Mouse (Mus musculus): ENCODE results near the gene Sh2b2. TPM values are rescaled to one million over a fixed set of nuclear protein-coding genes. Genes with fewer than 3 reads are reported as not detected.
A peak's percentile ranks its signal among the peaks of the same experiment; 100 is the strongest.

The Sh2b2 gene
- polyA plus RNA-seq, 1 experiment from 2014 or later: 10.8 TPM

DNA sequence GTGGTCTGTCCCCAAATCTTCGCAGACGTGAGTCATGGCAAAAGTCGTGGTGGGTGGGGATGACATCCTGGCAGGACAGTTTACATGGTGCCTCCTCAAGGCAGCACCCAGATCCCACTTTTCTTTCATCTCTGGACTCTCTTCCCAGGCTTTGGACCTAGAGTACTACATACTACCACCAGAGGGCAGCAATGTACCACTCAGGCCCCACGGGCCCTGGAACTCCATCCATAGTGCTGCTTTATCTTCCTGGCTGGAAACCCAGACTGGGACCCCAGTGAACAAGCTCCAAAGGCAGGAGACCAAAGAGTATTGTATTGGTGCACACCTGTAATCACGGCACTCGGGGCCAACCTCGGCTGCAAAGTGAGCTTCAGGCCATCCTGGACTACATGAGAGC lies 44.5 kb downstream of the Sh2b2 start:
- no peaks in the 10 kb centered on the region for H3K27me3 ChIP-seq
- peaks cover 4% of the 10 kb centered on the region for H3K36me3 ChIP-seq
- H3K27ac ChIP-seq: no peak overlapping the region
- H3K4me2 ChIP-seq (replicated peaks): no peak overlapping the region
- H3K4me3 ChIP-seq: no peak overlapping the region
- H3K9me3 ChIP-seq: no peaks in the 10 kb centered on the region
- H3K9ac ChIP-seq: no peak overlapping the region
- WGBS: 30% methylated on average over 7 of the region's 7 CpGs
- H3K4me1 ChIP-seq: peaks cover 15% of the 10 kb centered on the region
- 0 out of 2 replicates have a peak, but pooled peaks have one; percentile 40 for ATAC-seq (ENCODE audit: low FRiP score, low read depth)

- Histone ChIP-seq H3K27me3 (no peaks in the 10 kb centered on the region), H3K4me1 (peaks cover 15% of the 10 kb centered on the region), H3K4me2 (replicated peaks) (peak overlapping the region; percentile 95), H3K36me3 (peaks cover 27% of the 10 kb centered on the region), H3K9ac (peak overlapping the region; percentile 93), H3K9me3 (no peaks in the 10 kb centered on the region), H3K27ac (no peak overlapping the region), H3K4me3 (peak overlapping the region; percentile 99)
- 33% methylated on average over 11 of the region's 11 CpGs for WGBS
- no peak for ATAC-seq (ENCODE audit: low FRiP score, low read depth)
Measured at GRCm38 (mm10) chr5:136199526-136199925, 46.8 kb downstream of the Sh2b2 start.

DNA sequence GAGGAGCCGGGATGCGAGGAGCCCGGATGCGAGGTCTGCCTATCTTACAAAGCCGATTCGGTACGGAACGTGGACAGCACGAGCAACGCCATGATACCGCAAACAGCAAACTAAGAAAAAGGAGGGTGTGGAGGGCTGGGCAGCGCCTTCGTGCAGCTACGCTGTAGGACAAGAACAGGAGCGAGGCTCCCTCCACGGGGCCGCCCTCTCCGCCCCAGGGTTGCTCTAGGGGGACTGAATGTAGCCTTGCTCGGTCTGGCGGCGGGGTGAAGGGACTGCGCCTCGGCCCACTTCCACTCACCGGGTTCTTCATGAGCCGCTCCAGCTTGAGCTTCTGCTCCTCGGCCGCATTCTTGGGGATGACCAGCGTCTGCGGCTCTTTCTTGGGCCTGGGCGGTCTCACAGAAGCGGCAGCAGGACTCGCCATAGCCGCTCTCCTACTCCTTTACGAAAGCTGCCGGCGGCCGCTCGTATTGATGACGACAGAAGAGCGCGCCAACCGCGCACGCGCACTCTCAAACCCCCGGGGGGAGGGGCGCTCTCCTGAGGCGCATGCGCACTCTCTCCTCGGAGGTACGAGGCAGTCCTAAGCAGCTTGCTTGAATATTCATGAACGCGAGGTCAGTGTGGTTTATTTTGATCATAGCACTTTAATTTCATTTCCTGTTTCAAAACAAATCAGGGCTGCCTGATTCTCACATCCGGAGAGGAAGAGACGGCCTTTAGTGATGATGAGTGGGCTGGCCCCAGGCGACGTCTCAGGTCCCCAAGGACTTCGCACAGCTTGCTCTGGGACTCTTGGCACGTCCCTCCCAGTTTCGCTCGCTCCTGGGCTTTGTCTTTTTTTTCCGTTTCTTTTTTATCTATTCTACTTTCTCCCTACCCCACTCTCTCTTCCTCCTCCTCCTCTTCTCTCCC lies 47.6 kb downstream of the Sh2b2 start, which contains the start of gene Prkrip1:
Gene Prkrip1, minus strand, starts transcription at position 490 of the 918 bp plus-strand sequence.
- ATAC-seq (ENCODE audit: low FRiP score, low read depth): peak; percentile 88
- Histone ChIP-seq H3K27ac (0 out of 2 replicates have a peak within 1 kb of the TSS, but pooled peaks have one; percentile 15), H3K9me3 (no peaks in the 10 kb centered on the region), H3K4me1 (peaks cover 15% of the 10 kb centered on the region), H3K4me3 (peak within 1 kb of the TSS; percentile 99), H3K27me3 (no peaks in the 10 kb centered on the region), H3K9ac (peak within 1 kb of the TSS; percentile 93), H3K4me2 (replicated peaks) (peak within 1 kb of the TSS; percentile 95), H3K36me3 (peaks cover 35% of the 10 kb centered on the region)
- under 1% methylated on average over 62 of the region's 62 CpGs for WGBS

DNA sequence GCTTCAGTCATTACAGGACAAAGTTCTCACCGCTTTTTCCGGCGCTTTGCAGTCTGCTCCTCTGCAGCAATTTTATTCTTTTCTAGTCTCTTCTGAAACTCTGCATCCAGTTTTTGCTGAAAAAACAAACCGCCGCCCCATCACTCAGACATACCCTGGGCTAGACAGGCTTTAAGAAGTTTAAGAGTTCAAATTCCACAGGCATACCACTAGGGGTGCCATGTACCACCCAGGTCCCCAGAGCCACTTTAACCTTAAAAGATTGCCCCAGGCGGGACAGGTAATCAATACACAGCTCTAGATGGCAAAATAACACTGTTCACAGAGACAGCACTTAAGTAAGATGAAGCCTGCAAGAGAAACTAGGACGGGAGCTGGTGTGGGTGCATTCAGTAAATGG lies 54.5 kb downstream of the Sh2b2 start:
- no peak overlapping the region for H3K9ac ChIP-seq
- H3K4me3 ChIP-seq: no peak overlapping the region
- H3K27ac ChIP-seq: no peak overlapping the region
- no peaks in the 10 kb centered on the region for H3K27me3 ChIP-seq
- no peaks in the 10 kb centered on the region for H3K4me1 ChIP-seq
- ATAC-seq (ENCODE audit: low FRiP score, low read depth): no peak
- no peak overlapping the region for H3K4me2 ChIP-seq (replicated peaks)
- H3K9me3 ChIP-seq: no peaks in the 10 kb centered on the region
- peaks cover 95% of the 10 kb centered on the region for H3K36me3 ChIP-seq
- WGBS: 85% methylated on average over 7 of the region's 7 CpGs

GRCm38 (mm10) chr5:136186723-136187122 lies 59.6 kb downstream of the Sh2b2 start:
- Histone ChIP-seq H3K4me3 (no peak overlapping the region), H3K4me2 (replicated peaks) (no peak overlapping the region), H3K27ac (no peak overlapping the region), H3K9me3 (no peaks in the 10 kb centered on the region), H3K9ac (no peak overlapping the region), H3K4me1 (no peaks in the 10 kb centered on the region), H3K36me3 (peaks cover 89% of the 10 kb centered on the region), H3K27me3 (no peaks in the 10 kb centered on the region)
- no peak for ATAC-seq (ENCODE audit: low FRiP score, low read depth)
- 42% methylated on average over 4 of the region's 4 CpGs for WGBS

- H3K4me1 ChIP-seq: no peaks in the 10 kb centered on the region
- no peaks in the 10 kb centered on the region for H3K9me3 ChIP-seq
- H3K4me2 ChIP-seq (replicated peaks): no peak overlapping the region
- no peak overlapping the region for H3K4me3 ChIP-seq
- no peak overlapping the region for H3K27ac ChIP-seq
- H3K9ac ChIP-seq: no peak overlapping the region
- 90% methylated on average over 7 of the region's 7 CpGs for WGBS
- H3K36me3 ChIP-seq: peaks cover 91% of the 10 kb centered on the region
- no peaks in the 10 kb centered on the region for H3K27me3 ChIP-seq
- no peak for ATAC-seq (ENCODE audit: low FRiP score, low read depth)
Measured at GRCm38 (mm10) chr5:136183766-136184165, 62.6 kb downstream of the Sh2b2 start.

DNA sequence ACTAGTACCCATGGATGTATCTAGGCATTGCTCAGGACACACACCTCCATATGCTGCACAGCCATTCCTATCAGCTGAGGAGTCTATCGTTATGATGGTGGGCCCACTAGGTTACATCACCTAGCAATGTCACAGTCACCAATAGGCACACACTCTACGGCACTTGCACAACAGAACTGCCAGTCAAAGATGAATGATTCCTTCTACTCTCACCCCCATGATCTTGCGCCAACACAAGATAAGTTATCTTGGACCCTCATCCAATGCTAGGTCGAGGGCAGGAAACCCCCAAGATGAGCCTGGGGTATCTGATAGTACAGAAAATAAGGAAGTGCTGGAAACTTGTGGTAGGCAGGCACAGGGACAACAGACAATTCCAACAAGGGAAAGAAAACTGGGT lies 63.5 kb downstream of the Sh2b2 start:
- no peak for ATAC-seq (ENCODE audit: low FRiP score, low read depth)
- Histone ChIP-seq H3K27me3 (no peaks in the 10 kb centered on the region), H3K4me3 (no peak overlapping the region), H3K9ac (no peak overlapping the region), H3K4me1 (no peaks in the 10 kb centered on the region), H3K27ac (no peak overlapping the region), H3K36me3 (peaks cover 91% of the 10 kb centered on the region), H3K9me3 (no peaks in the 10 kb centered on the region), H3K4me2 (replicated peaks) (no peak overlapping the region)
- WGBS: 95% methylated on average over 4 of the region's 4 CpGs

GRCm38 (mm10) chr5:136182049-136182448 lies 64.3 kb downstream of the Sh2b2 start:
- Histone ChIP-seq H3K36me3 (peaks cover 94% of the 10 kb centered on the region), H3K4me2 (replicated peaks) (no peak overlapping the region), H3K4me1 (no peaks in the 10 kb centered on the region), H3K27ac (no peak overlapping the region), H3K27me3 (no peaks in the 10 kb centered on the region), H3K9me3 (no peaks in the 10 kb centered on the region), H3K4me3 (no peak overlapping the region), H3K9ac (no peak overlapping the region)
- 89% methylated on average over 6 of the region's 6 CpGs for WGBS
- ATAC-seq (ENCODE audit: low FRiP score, low read depth): no peak

- no peak for ATAC-seq (ENCODE audit: low FRiP score, low read depth)
- no peak overlapping the region for H3K4me2 ChIP-seq (replicated peaks)
- H3K27ac ChIP-seq: no peak overlapping the region
- H3K9me3 ChIP-seq: no peaks in the 10 kb centered on the region
- no peaks in the 10 kb centered on the region for H3K4me1 ChIP-seq
- no peaks in the 10 kb centered on the region for H3K27me3 ChIP-seq
- 90% methylated on average over 6 of the region's 6 CpGs for WGBS
- H3K4me3 ChIP-seq: no peak overlapping the region
- no peak overlapping the region for H3K9ac ChIP-seq
- H3K36me3 ChIP-seq: peaks cover 88% of the 10 kb centered on the region
Measured at GRCm38 (mm10) chr5:136181197-136181596, 65.2 kb downstream of the Sh2b2 start.

DNA sequence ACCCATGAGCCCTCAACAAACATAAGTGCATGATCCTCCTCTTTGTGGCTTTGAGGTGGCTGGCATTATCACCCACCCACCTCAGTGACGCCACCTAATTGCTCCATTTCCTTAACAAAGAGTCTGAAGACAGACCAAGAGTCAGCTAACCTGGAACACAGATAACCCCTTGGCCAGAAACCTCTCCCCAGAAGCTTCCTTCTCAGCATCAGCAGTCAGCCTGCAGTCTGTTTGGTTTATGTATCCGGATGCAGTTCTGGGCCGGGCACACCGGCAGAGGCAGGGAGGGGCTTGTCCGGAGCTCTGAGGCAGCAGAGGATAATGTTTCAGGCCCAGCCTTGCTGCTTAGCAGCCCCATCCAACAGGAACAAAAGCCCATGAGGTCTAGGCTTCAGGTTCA lies 66.8 kb downstream of the Sh2b2 start:
- Histone ChIP-seq H3K9me3 (no peaks in the 10 kb centered on the region), H3K27ac (no peak overlapping the region), H3K4me2 (replicated peaks) (no peak overlapping the region), H3K9ac (no peak overlapping the region), H3K4me3 (no peak overlapping the region), H3K36me3 (peaks cover 73% of the 10 kb centered on the region), H3K4me1 (no peaks in the 10 kb centered on the region), H3K27me3 (no peaks in the 10 kb centered on the region)
- WGBS: 56% methylated on average over 5 of the region's 5 CpGs
- no peak for ATAC-seq (ENCODE audit: low FRiP score, low read depth)

DNA sequence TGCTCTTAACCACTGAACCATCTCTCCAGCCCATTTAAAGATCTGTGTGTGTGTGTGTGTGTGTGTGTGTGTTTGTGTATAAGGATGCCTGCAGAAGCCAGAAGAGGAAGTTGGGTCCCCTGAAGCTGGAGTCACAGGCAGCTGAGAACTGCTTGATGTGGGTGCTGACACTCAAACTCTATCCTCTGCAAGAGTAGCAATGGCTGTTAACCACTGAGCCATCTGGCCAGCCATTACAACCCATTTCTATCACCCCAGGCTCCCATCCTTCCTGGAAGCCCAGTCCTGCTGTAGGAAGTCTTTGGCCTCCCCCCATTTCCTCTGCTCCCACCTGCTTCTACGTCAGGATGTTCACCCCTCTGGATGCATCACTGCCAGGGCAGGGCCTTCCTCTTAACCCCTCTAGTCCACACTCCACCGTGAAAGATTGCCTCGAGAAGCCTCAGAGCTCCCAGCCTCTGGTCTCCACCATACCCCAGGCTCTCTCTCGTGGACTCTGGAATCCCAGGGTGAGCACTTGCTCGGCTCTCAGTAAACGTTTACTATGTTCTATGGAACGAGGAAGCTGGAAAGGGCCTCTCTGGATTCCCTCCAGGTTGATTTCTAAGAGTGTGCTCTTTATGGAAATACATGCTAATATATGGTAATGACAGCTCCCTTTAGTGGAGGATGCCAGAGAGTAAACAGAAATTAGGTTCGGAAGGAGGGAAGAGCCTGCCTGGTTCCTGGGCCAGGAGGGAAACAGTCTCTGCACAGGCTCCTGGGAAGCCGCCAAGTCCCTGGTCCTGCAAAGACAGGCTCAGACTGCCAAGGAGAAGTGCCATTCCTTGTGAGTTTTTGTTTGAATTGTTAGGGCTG lies 72.5 kb downstream of the Sh2b2 start:
- Histone ChIP-seq H3K4me1 (peaks cover 14% of the 10 kb centered on the region), H3K9me3 (no peaks in the 10 kb centered on the region), H3K4me2 (replicated peaks) (no peak overlapping the region), H3K27me3 (0 out of 2 replicates have a peak, but pooled peaks cover 6% of the 10 kb centered on the region), H3K27ac (no peak overlapping the region), H3K36me3 (peaks cover 20% of the 10 kb centered on the region), H3K9ac (no peak overlapping the region), H3K4me3 (no peak overlapping the region)
- WGBS: 56% methylated on average over 9 of the region's 9 CpGs
- ATAC-seq (ENCODE audit: low FRiP score, low read depth): no peak

DNA sequence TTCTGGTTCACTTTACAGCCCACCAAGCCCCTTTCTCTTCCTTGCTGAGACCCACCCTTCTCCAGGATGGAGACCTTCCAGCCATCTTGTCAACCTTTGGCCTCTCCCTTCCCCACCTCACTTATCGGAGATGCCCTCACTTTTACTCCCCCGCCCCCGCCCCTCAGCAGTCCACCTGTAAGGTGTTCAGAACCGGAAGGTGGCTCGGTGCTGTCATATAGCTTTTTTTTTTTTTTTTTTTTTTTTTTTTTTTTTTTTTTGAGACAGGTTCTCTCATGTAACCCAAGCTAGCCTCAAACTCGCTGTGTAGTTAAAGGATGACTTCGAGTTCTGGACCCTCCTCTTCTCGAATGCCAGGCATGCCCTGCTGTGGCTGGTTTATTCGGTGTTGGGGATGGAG lies 73.4 kb downstream of the Sh2b2 start:
- Histone ChIP-seq H3K4me1 (peaks cover 14% of the 10 kb centered on the region), H3K4me2 (replicated peaks) (no peak overlapping the region), H3K27ac (no peak overlapping the region), H3K27me3 (0 out of 2 replicates have a peak, but pooled peaks cover 6% of the 10 kb centered on the region), H3K9ac (no peak overlapping the region), H3K36me3 (peaks cover 15% of the 10 kb centered on the region), H3K9me3 (peaks cover 4% of the 10 kb centered on the region; the same call in 1 of the 2 replicates), H3K4me3 (no peak overlapping the region)
- no peak for ATAC-seq (ENCODE audit: low FRiP score, low read depth)
- 70% methylated on average over 9 of the region's 9 CpGs for WGBS
